Mouse (Mus musculus): Measurements from ENCODE around the gene Ppm1h. TPM values are rescaled to one million over a fixed set of nuclear protein-coding genes. Genes with fewer than 3 reads are reported as not detected.
A peak's percentile ranks its signal among the peaks of the same experiment; 100 is the strongest.
"Not testable (repeated sequence)": the region's sequence is repeated elsewhere in the genome, so short reads cannot be mapped to it uniquely, and the experiment has no call there.

The Ppm1h gene
- polyA plus RNA-seq, 1 experiment from 2014 or later = 5.8 TPM

GRCm38 (mm10) chr10:122931851-122932550 lies 253.4 kb downstream of the Ppm1h start:
- Histone ChIP-seq H3K9me3 (no peaks in the 10 kb centered on the region), H3K4me3 (no peak overlapping the region), H3K36me3 (no peaks in the 10 kb centered on the region), H3K27me3 (ENCODE audit: insufficient read depth, poor library complexity, severe bottlenecking) (no peaks in the 10 kb centered on the region), H3K4me1 (replicated peaks) (peaks cover 52% of the 10 kb centered on the region), H3K27ac (peak overlapping the region; percentile 88)
- DNase-seq (ENCODE audit: low spot score) = peak; percentile 42
- WGBS = 37% methylated on average over 10 of the region's 10 CpGs

GRCm38 (mm10) chr10:122933053-122933838 lies 254.7 kb downstream of the Ppm1h start:
- no peak for DNase-seq (ENCODE audit: low spot score)
- no peaks in the 10 kb centered on the region for H3K27me3 ChIP-seq (ENCODE audit: insufficient read depth, poor library complexity, severe bottlenecking)
- H3K4me1 ChIP-seq (replicated peaks) = peaks cover 51% of the 10 kb centered on the region
- no peaks in the 10 kb centered on the region for H3K9me3 ChIP-seq
- no peaks in the 10 kb centered on the region for H3K36me3 ChIP-seq
- H3K4me3 ChIP-seq = no peak overlapping the region
- peak overlapping the region; percentile 88 for H3K27ac ChIP-seq
- WGBS = 76% methylated on average over 15 of the region's 15 CpGs

- no CpG with 5 or more reads among the region's 4 CpGs for WGBS
- not testable (repeated sequence) for H3K9me3 ChIP-seq; DNase-seq (ENCODE audit: low spot score); H3K27ac ChIP-seq; H3K27me3 ChIP-seq (ENCODE audit: insufficient read depth, poor library complexity, severe bottlenecking); H3K4me3 ChIP-seq; H3K36me3 ChIP-seq
- peaks cover 33% of the 10 kb centered on the region for H3K4me1 ChIP-seq (replicated peaks)
Measured at GRCm38 (mm10) chr10:122935406-122935805, 256.8 kb downstream of the Ppm1h start.

GRCm38 (mm10) chr10:122937380-122937779 lies 258.8 kb downstream of the Ppm1h start:
- not testable (repeated sequence) for H3K27ac ChIP-seq; H3K27me3 ChIP-seq (ENCODE audit: insufficient read depth, poor library complexity, severe bottlenecking); DNase-seq (ENCODE audit: low spot score); H3K36me3 ChIP-seq; H3K9me3 ChIP-seq; H3K4me3 ChIP-seq
- peaks cover 13% of the 10 kb centered on the region for H3K4me1 ChIP-seq (replicated peaks)
- no CpG with 5 or more reads among the region's 4 CpGs for WGBS

GRCm38 (mm10) chr10:122939546-122939945 lies 261.0 kb downstream of the Ppm1h start:
- peaks cover 8% of the 10 kb centered on the region; the same call in 1 of the 2 replicates for H3K4me1 ChIP-seq (replicated peaks)
- 94% methylated on average over 10 of the region's 10 CpGs for WGBS
- H3K27ac ChIP-seq = no peak overlapping the region
- H3K36me3 ChIP-seq = no peaks in the 10 kb centered on the region
- no peak overlapping the region for H3K4me3 ChIP-seq
- no peaks in the 10 kb centered on the region for H3K27me3 ChIP-seq (ENCODE audit: insufficient read depth, poor library complexity, severe bottlenecking)
- no peak for DNase-seq (ENCODE audit: low spot score)
- no peaks in the 10 kb centered on the region for H3K9me3 ChIP-seq

- WGBS = 82% methylated on average over 7 of the region's 7 CpGs
- Histone ChIP-seq H3K4me1 (replicated peaks) (peaks cover 13% of the 10 kb centered on the region; the same call in 1 of the 2 replicates), H3K4me3 (no peak overlapping the region), H3K27ac (no peak overlapping the region), H3K27me3 (ENCODE audit: insufficient read depth, poor library complexity, severe bottlenecking) (no peaks in the 10 kb centered on the region), H3K9me3 (no peaks in the 10 kb centered on the region), H3K36me3 (no peaks in the 10 kb centered on the region)
- no peak for DNase-seq (ENCODE audit: low spot score)
Measured at GRCm38 (mm10) chr10:122942771-122943170, 264.2 kb downstream of the Ppm1h start.

- DNase-seq (ENCODE audit: low spot score) = no peak
- Histone ChIP-seq H3K4me1 (replicated peaks) (peaks cover 13% of the 10 kb centered on the region; the same call in 1 of the 2 replicates), H3K36me3 (no peaks in the 10 kb centered on the region), H3K4me3 (no peak overlapping the region), H3K9me3 (no peaks in the 10 kb centered on the region), H3K27me3 (ENCODE audit: insufficient read depth, poor library complexity, severe bottlenecking) (no peaks in the 10 kb centered on the region), H3K27ac (no peak overlapping the region)
- whole genome bisulfite sequencing = 50% methylated on average over 6 of the region's 6 CpGs
Measured at GRCm38 (mm10) chr10:122943824-122944223, 265.3 kb downstream of the Ppm1h start.

- H3K4me1 ChIP-seq (replicated peaks) = peaks cover 13% of the 10 kb centered on the region; the same call in 1 of the 2 replicates
- 82% methylated on average over 5 of the region's 5 CpGs for WGBS
- no peak overlapping the region for H3K4me3 ChIP-seq
- H3K27ac ChIP-seq = no peak overlapping the region
- no peaks in the 10 kb centered on the region for H3K36me3 ChIP-seq
- no peaks in the 10 kb centered on the region for H3K9me3 ChIP-seq
- no peak for DNase-seq (ENCODE audit: low spot score)
- H3K27me3 ChIP-seq (ENCODE audit: insufficient read depth, poor library complexity, severe bottlenecking) = no peaks in the 10 kb centered on the region
Measured at GRCm38 (mm10) chr10:122944888-122945287, 266.3 kb downstream of the Ppm1h start.

- no peak overlapping the region for H3K27ac ChIP-seq
- no peak overlapping the region for H3K4me3 ChIP-seq
- no peaks in the 10 kb centered on the region for H3K9me3 ChIP-seq
- no peak for DNase-seq (ENCODE audit: low spot score)
- WGBS = 76% methylated on average over 6 of the region's 6 CpGs
- no peaks in the 10 kb centered on the region; the same call in 1 of the 2 replicates for H3K4me1 ChIP-seq (replicated peaks)
- no peaks in the 10 kb centered on the region for H3K27me3 ChIP-seq (ENCODE audit: insufficient read depth, poor library complexity, severe bottlenecking)
- H3K36me3 ChIP-seq = no peaks in the 10 kb centered on the region
Measured at GRCm38 (mm10) chr10:122950966-122951365, 272.4 kb downstream of the Ppm1h start.

GRCm38 (mm10) chr10:122953576-122953975 lies 275.0 kb downstream of the Ppm1h start:
- H3K4me1 ChIP-seq (replicated peaks) = no peaks in the 10 kb centered on the region
- WGBS = 92% methylated on average over 9 of the region's 9 CpGs
- no peak overlapping the region for H3K27ac ChIP-seq
- H3K9me3 ChIP-seq = no peaks in the 10 kb centered on the region
- H3K27me3 ChIP-seq (ENCODE audit: insufficient read depth, poor library complexity, severe bottlenecking) = no peaks in the 10 kb centered on the region
- no peak overlapping the region for H3K4me3 ChIP-seq
- H3K36me3 ChIP-seq = no peaks in the 10 kb centered on the region
- DNase-seq (ENCODE audit: low spot score) = no peak

- no peak for DNase-seq (ENCODE audit: low spot score)
- 87% methylated on average over 2 of the region's 2 CpGs for WGBS
Measured at GRCm38 (mm10) chr10:122957918-122958317, 279.4 kb downstream of the Ppm1h start.

GRCm38 (mm10) chr10:122958699-122959098 lies 280.1 kb downstream of the Ppm1h start:
- 92% methylated on average over 5 of the region's 5 CpGs for WGBS
- H3K4me1 ChIP-seq (replicated peaks) = peaks cover 23% of the 10 kb centered on the region
- peaks cover 5% of the 10 kb centered on the region; the same call in 1 of the 2 replicates for H3K9me3 ChIP-seq
- DNase-seq (ENCODE audit: low spot score) = no peak
- no peak overlapping the region for H3K27ac ChIP-seq
- no peak overlapping the region for H3K4me3 ChIP-seq
- H3K36me3 ChIP-seq = no peaks in the 10 kb centered on the region
- H3K27me3 ChIP-seq (ENCODE audit: insufficient read depth, poor library complexity, severe bottlenecking) = peaks cover 12% of the 10 kb centered on the region

More at GRCm38 (mm10) chr10:122957918-122958317, 279.4 kb downstream of the Ppm1h start:
- Histone ChIP-seq H3K36me3 (no peaks in the 10 kb centered on the region), H3K4me1 (replicated peaks) (peaks cover 15% of the 10 kb centered on the region), H3K27ac (no peak overlapping the region), H3K27me3 (ENCODE audit: insufficient read depth, poor library complexity, severe bottlenecking) (peaks cover 9% of the 10 kb centered on the region), H3K4me3 (no peak overlapping the region), H3K9me3 (peaks cover 5% of the 10 kb centered on the region; the same call in 1 of the 2 replicates)

GRCm38 (mm10) chr10:122960216-122960615 lies 281.7 kb downstream of the Ppm1h start:
- Histone ChIP-seq H3K4me1 (replicated peaks) (peaks cover 34% of the 10 kb centered on the region), H3K9me3 (peaks cover 5% of the 10 kb centered on the region; the same call in 1 of the 2 replicates), H3K4me3 (no peak overlapping the region), H3K27ac (no peak overlapping the region; the same call in 1 of the 2 replicates), H3K27me3 (ENCODE audit: insufficient read depth, poor library complexity, severe bottlenecking) (peaks cover 17% of the 10 kb centered on the region), H3K36me3 (no peaks in the 10 kb centered on the region)
- 83% methylated on average over 16 of the region's 16 CpGs for WGBS
- DNase-seq (ENCODE audit: low spot score) = no peak
